Mouse (Mus musculus) myocyte (in vitro differentiated cells): ENCODE data around the gene Anks1b. TPM values are rescaled to one million over a fixed set of nuclear protein-coding genes. Genes with fewer than 3 reads are reported as not detected.

ENCODE experiments used
- H3K27me3 ChIP-seq: one replicate; pipeline ENCODE4 v1.6.1; 2011; ENCODE audit not compliant: control insufficient read depth, insufficient read depth, insufficient read length
- H3K36me3 ChIP-seq: one replicate; pipeline ENCODE4 v1.6.1; 2011; ENCODE audit not compliant: control insufficient read depth, insufficient read depth
- H3K4me2 ChIP-seq: one replicate; pipeline ENCODE4 v1.6.1; 2011; ENCODE audit warnings: low read depth, control low read depth
- H3K4me3 ChIP-seq: one replicate; pipeline ENCODE4 v1.5.1; 2011; ENCODE audit warnings: mild to moderate bottlenecking, control low read depth, moderate library complexity
- H3K79me2 ChIP-seq: one replicate; pipeline ENCODE4 v1.6.1; 2011; ENCODE audit not compliant: control insufficient read depth, insufficient read depth
- H3ac ChIP-seq: one replicate; pipeline ENCODE4 v1.6.1; 2011; ENCODE audit not compliant: control insufficient read depth, insufficient read length
- CEBPB ChIP-seq: IDR thresholded peaks from 2 replicates; pipeline ENCODE4 v1.6.1; 2011; ENCODE audit warnings: mild to moderate bottlenecking, moderate library complexity; ENCODE audit not compliant: poor library complexity, insufficient read depth, severe bottlenecking
- E2F4 ChIP-seq: IDR thresholded peaks from one replicate; pipeline ENCODE4 v1.6.1; 2011; ENCODE audit warnings: mild to moderate bottlenecking, control low read depth, moderate library complexity; ENCODE audit not compliant: insufficient read depth
- MAX ChIP-seq: IDR thresholded peaks from one replicate; pipeline ENCODE4 v1.6.1; 2011; ENCODE audit warnings: low read depth, mild to moderate bottlenecking, control low read depth
- MYOD1 ChIP-seq, 3 experiments: IDR thresholded peaks; one replicate each; pipeline ENCODE4 v1.6.1; 2011; ENCODE audit warnings: control low read depth in 2 of 3, low read depth in 2 of 3, mild to moderate bottlenecking in 2 of 3, moderate library complexity in 1 of 3; ENCODE audit not compliant: insufficient read length in 2 of 3, control insufficient read depth in 1 of 3
- MYOG ChIP-seq, 3 experiments: IDR thresholded peaks; one replicate each; pipeline ENCODE4 v1.6.1; 2011; ENCODE audit warnings: control low read depth in 2 of 3, low read depth in 2 of 3, mild to moderate bottlenecking in 2 of 3; ENCODE audit not compliant: insufficient read length in 2 of 3, control insufficient read depth in 1 of 3, insufficient read depth in 1 of 3
- POLR2A ChIP-seq: IDR thresholded peaks from one replicate; pipeline ENCODE4 v1.6.1; 2011; ENCODE audit warnings: low read depth, mild to moderate bottlenecking, control low read depth, moderate library complexity; ENCODE audit not compliant: insufficient read length
- POLR2AphosphoS2 ChIP-seq: IDR thresholded peaks from one replicate; pipeline ENCODE4 v1.6.1; 2011; ENCODE audit warnings: low read depth, control low read depth; ENCODE audit not compliant: insufficient read length
- REST ChIP-seq: IDR thresholded peaks from one replicate; pipeline ENCODE4 v1.6.1; 2011; ENCODE audit warnings: mild to moderate bottlenecking, control low read depth, moderate library complexity; ENCODE audit not compliant: insufficient read depth, insufficient read length
- SRF ChIP-seq: IDR thresholded peaks from one replicate; pipeline ENCODE4 v1.6.1; 2011; ENCODE audit warnings: low read depth; ENCODE audit not compliant: control insufficient read depth, insufficient read length
- TCF12 ChIP-seq: IDR thresholded peaks from one replicate; pipeline ENCODE4 v1.6.1; 2011; ENCODE audit warnings: mild to moderate bottlenecking, control low read depth; ENCODE audit not compliant: poor library complexity, insufficient read depth, severe bottlenecking
- TCF3 ChIP-seq: IDR thresholded peaks from one replicate; pipeline ENCODE4 v1.6.1; 2011; ENCODE audit warnings: low read depth, control low read depth; ENCODE audit not compliant: insufficient read length
- USF1 ChIP-seq: IDR thresholded peaks from one replicate; pipeline ENCODE4 v1.6.1; 2011; ENCODE audit warnings: low read depth, mild to moderate bottlenecking, control low read depth, moderate library complexity
- polyA plus RNA-seq: library from polyadenylated mRNA; unstranded; fragments of >200 nt; fragmentation: generic; extraction: Trizol; gene quantifications from one replicate; pipeline ENCODE4 v1.2.1, GENCODE M21; 2012; ENCODE audit warnings: missing spikeins

Gene Anks1b
- polyA plus RNA-seq, 1 experiment, result 0.13 TPM

GRCm38 (mm10) chr10:90043287-90043686 lies 170.0 kb downstream of the Anks1b start:
- Histone ChIP-seq H3K4me2 (no peak overlapping the region), H3K4me3 (no peak overlapping the region), H3ac (no peak overlapping the region), H3K27me3 (no peaks in the 10 kb centered on the region), H3K36me3 (no peaks in the 10 kb centered on the region), H3K79me2 (no peaks in the 10 kb centered on the region)
- TF ChIP-seq E2F4, result no peak
- TF ChIP-seq TCF12, result no peak
- TF ChIP-seq SRF, result no peak
- no peak for TF ChIP-seq USF1
- TF ChIP-seq POLR2A, result no peak
- TF ChIP-seq POLR2AphosphoS2, result no peak
- no peak for TF ChIP-seq MYOG (IDR thresholded peaks at IDR 0.05; ENCODE audit: control insufficient read depth in 1 of 3, insufficient read depth in 1 of 3, insufficient read length in 2 of 3, low read depth in 2 of 3)
- no peak for TF ChIP-seq MAX
- no peak for TF ChIP-seq CEBPB
- TF ChIP-seq TCF3, result no peak
- TF ChIP-seq MYOD1 (IDR thresholded peaks at IDR 0.05; ENCODE audit: control insufficient read depth in 1 of 3, insufficient read length in 2 of 3, low read depth in 2 of 3), result no peak
- TF ChIP-seq REST, result no peak

DNA sequence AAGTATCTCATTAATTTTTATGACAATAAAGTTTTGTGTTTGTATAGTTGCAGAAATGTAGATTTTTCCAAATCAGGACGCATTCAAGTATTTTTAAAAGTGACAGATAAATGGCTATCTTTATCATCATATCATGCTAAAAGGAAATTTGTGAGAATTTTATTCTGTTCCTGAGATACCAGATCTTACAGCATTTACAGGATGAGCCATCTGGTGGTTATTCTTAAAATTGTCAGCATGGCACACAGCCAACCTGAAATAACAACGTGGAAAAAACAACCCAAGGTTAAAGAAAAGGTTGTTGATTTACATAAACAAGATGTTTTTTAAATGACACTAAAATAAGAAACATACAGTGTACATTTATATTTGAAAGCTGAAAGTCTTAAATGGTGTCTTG lies 170.5 kb downstream of the Anks1b start:
- no peak overlapping the region for H3ac ChIP-seq
- no peaks in the 10 kb centered on the region for H3K79me2 ChIP-seq
- no peak overlapping the region for H3K4me3 ChIP-seq
- no peaks in the 10 kb centered on the region for H3K27me3 ChIP-seq
- TF ChIP-seq MYOG (IDR thresholded peaks at IDR 0.05; ENCODE audit: control insufficient read depth in 1 of 3, insufficient read depth in 1 of 3, insufficient read length in 2 of 3, low read depth in 2 of 3) (no peak), MAX (no peak), POLR2A (no peak), CEBPB (no peak), E2F4 (no peak), MYOD1 (IDR thresholded peaks at IDR 0.05; ENCODE audit: control insufficient read depth in 1 of 3, insufficient read length in 2 of 3, low read depth in 2 of 3) (no peak), SRF (no peak)
- H3K36me3 ChIP-seq, result no peaks in the 10 kb centered on the region
- H3K4me2 ChIP-seq, result no peak overlapping the region

DNA sequence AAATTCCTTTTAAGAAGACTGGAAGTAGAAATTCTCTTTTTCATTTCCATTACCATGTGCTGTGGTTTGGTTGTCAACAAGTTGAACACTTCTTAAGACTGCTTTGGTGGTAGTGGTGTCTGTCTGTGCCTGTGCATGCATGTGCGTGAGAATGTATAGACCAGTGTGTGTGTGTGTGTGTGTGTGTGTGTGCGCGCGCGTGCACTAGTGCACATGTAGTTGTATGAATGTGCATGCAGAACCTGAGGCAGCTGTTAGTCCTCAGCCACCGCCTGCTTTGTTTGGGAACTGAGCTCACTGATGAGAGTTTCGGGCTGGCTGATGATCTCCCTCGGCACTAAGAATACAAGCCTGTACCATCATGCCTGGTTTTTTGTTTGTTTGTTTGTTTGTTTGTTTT lies 170.9 kb downstream of the Anks1b start:
- H3K79me2 ChIP-seq, result no peaks in the 10 kb centered on the region
- no peak overlapping the region for H3K4me3 ChIP-seq
- no peaks in the 10 kb centered on the region for H3K36me3 ChIP-seq
- H3K27me3 ChIP-seq, result no peaks in the 10 kb centered on the region
- H3ac ChIP-seq, result no peak overlapping the region
- TF ChIP-seq POLR2A (no peak), E2F4 (no peak), POLR2AphosphoS2 (no peak)
- no peak overlapping the region for H3K4me2 ChIP-seq

DNA sequence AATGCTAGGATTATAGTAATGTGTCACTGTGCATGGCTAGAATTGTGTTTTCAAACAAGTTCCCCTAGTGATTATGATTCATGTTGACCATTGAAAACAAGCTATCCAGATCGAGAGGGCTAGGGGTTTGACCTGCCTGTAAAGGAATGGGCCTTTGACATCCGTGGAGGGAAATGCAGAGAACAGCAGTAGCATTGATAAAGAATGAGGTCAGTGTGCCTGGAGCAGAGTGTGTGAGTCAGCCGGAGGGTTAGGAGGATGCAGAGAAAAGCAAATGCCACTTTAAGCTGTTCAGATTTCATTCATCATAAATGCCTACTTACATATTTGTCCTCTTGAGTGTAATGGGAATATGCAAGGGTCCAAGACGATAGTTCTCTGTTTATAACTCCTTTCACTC lies 195.3 kb downstream of the Anks1b start:
- no peaks in the 10 kb centered on the region for H3K36me3 ChIP-seq

DNA sequence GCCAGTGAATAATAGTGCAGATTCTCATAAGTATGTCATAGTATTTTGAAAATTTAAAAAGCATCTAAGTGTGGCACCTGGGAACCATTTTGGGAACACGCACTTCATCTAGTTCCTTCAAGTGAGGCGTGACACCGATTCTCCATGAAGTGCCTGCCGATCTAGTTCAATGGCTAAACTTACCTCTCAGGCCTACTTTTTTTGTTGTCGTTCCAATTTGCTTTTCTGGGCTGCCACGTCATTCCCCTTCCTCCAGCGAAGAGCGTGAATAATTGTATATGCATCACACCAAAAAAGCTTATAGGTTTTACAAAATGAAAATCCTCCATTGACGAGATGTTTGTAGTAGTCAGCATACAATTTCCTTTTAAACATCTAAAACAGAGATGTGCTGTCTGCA lies 204.6 kb downstream of the Anks1b start:
- TF ChIP-seq CEBPB (no peak), MYOD1 (IDR thresholded peaks at IDR 0.05; ENCODE audit: control insufficient read depth in 1 of 3, insufficient read length in 2 of 3, low read depth in 2 of 3) (no peak), USF1 (no peak), SRF (no peak), MAX (no peak), E2F4 (no peak), POLR2A (no peak), TCF3 (no peak), TCF12 (no peak), REST (no peak), POLR2AphosphoS2 (no peak), MYOG (IDR thresholded peaks at IDR 0.05; ENCODE audit: control insufficient read depth in 1 of 3, insufficient read depth in 1 of 3, insufficient read length in 2 of 3, low read depth in 2 of 3) (no peak)
- Histone ChIP-seq H3K4me3 (no peak overlapping the region), H3ac (no peak overlapping the region)

More for the DNA sequence above, 195.3 kb downstream of the Anks1b start:
- Histone ChIP-seq H3K4me3 (no peak overlapping the region), H3K4me2 (peak overlapping the region; percentile 27), H3K27me3 (no peaks in the 10 kb centered on the region), H3K79me2 (no peaks in the 10 kb centered on the region), H3ac (no peak overlapping the region)
- TF ChIP-seq E2F4, result no peak
- no peak for TF ChIP-seq TCF3

More for the DNA sequence above, 204.6 kb downstream of the Anks1b start:
- H3K36me3 ChIP-seq, result no peaks in the 10 kb centered on the region
- no peaks in the 10 kb centered on the region for H3K27me3 ChIP-seq
- H3K79me2 ChIP-seq, result no peaks in the 10 kb centered on the region
- no peak overlapping the region for H3K4me2 ChIP-seq
